Mouse (Mus musculus) erythroblast, embryonic 14.5 days (primary cell): Measurements from ENCODE around the gene Arnt2.

Source experiments
- GATA1 ChIP-seq: IDR thresholded peaks from 2 replicates; pipeline ENCODE4 v1.6.1; 2012; ENCODE audit warnings: low read length, inconsistent platforms, mixed read lengths
- TAL1 ChIP-seq: IDR thresholded peaks from 3 replicates; pipeline ENCODE4 v1.6.1; 2012; ENCODE audit warnings: low read length, inconsistent platforms, mixed read lengths

DNA sequence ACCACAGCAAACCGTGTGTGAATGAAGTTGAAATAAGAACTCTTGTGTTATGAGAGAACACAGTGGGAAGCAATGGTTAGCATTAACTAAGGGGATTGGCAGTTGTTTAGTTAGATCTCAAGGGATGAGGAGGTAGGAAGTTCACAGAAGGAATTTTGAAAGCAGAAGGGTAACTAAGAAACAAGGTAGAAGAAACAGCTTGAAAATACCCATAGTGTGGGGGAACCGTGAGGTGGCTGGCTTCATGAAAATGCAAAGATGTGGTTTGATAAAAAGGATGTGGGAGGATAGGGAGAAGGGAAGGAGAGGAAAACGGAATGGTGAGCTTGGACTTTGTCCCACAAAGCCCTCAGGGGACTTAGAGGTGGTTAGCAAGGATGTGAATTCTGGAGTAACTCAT is 125.0 kb downstream of the Arnt2 start:
- TF ChIP-seq TAL1: no peak
- no peak for TF ChIP-seq GATA1
